Mouse (Mus musculus): ENCODE data around the gene Sptssb. TPM values are rescaled to one million over a fixed set of nuclear protein-coding genes. Genes with fewer than 3 reads are reported as not detected.

Sptssb gene
- polyA plus RNA-seq, 1 experiment from 2014 or later, result not detected

GRCm38 (mm10) chr3:69819146-69819850 is 40.4 kb downstream of the Sptssb start:
- no peak for DNase-seq (ENCODE audit: low spot score)
- ATAC-seq (replicated peaks; ENCODE audit: low FRiP score), result 0 out of 2 replicates have a peak, but pooled peaks have one; percentile 27
- Histone ChIP-seq H3K9ac (ENCODE audit: low read length) (no peak overlapping the region), H3K4me1 (replicated peaks; ENCODE audit: control insufficient read depth, insufficient read depth, low read length) (no peaks in the 10 kb centered on the region), H3K4me3 (ENCODE audit: low read depth, low read length) (no peak overlapping the region), H3K4me2 (ENCODE audit: low read depth, low read length, severe bottlenecking) (no peak overlapping the region), H3K27me3 (ENCODE audit: control insufficient read depth, insufficient read depth, low read length) (no peaks in the 10 kb centered on the region), H3K36me3 (ENCODE audit: control insufficient read depth, insufficient read depth, low read length) (no peaks in the 10 kb centered on the region), H3K9me3 (ENCODE audit: control insufficient read depth, low read length) (no peaks in the 10 kb centered on the region), H3K27ac (ENCODE audit: low read depth, low read length) (no peak overlapping the region)
- 81% methylated on average over 7 of the region's 7 CpGs for WGBS

- 77% methylated on average over 5 of the region's 5 CpGs for WGBS
- no peaks in the 10 kb centered on the region for H3K36me3 ChIP-seq (ENCODE audit: control insufficient read depth, insufficient read depth, low read length)
- H3K27ac ChIP-seq (ENCODE audit: low read depth, low read length), result no peak overlapping the region
- DNase-seq (ENCODE audit: low spot score) (no peak), ATAC-seq (replicated peaks; ENCODE audit: low FRiP score) (no peak)
- H3K4me3 ChIP-seq (ENCODE audit: low read depth, low read length), result no peak overlapping the region
- no peaks in the 10 kb centered on the region for H3K27me3 ChIP-seq (ENCODE audit: control insufficient read depth, insufficient read depth, low read length)
- no peak overlapping the region for H3K9ac ChIP-seq (ENCODE audit: low read length)
- no peaks in the 10 kb centered on the region for H3K9me3 ChIP-seq (ENCODE audit: control insufficient read depth, low read length)
- H3K4me1 ChIP-seq (replicated peaks; ENCODE audit: control insufficient read depth, insufficient read depth, low read length), result no peaks in the 10 kb centered on the region
- no peak overlapping the region for H3K4me2 ChIP-seq (ENCODE audit: low read depth, low read length, severe bottlenecking)
Observed at GRCm38 (mm10) chr3:69818466-69818865, 41.3 kb downstream of the Sptssb start.

- Histone ChIP-seq H3K4me1 (replicated peaks; ENCODE audit: control insufficient read depth, insufficient read depth, low read length) (no peaks in the 10 kb centered on the region), H3K36me3 (ENCODE audit: control insufficient read depth, insufficient read depth, low read length) (no peaks in the 10 kb centered on the region)
- no peak for ATAC-seq (replicated peaks; ENCODE audit: low FRiP score)
Observed at GRCm38 (mm10) chr3:69816547-69816946, 43.2 kb downstream of the Sptssb start.

GRCm38 (mm10) chr3:69813005-69813695 is 46.6 kb downstream of the Sptssb start:
- H3K27ac ChIP-seq (ENCODE audit: low read depth, low read length), result no peak overlapping the region
- H3K9me3 ChIP-seq (ENCODE audit: control insufficient read depth, low read length), result no peaks in the 10 kb centered on the region
- no peaks in the 10 kb centered on the region for H3K4me1 ChIP-seq (replicated peaks; ENCODE audit: control insufficient read depth, insufficient read depth, low read length)
- WGBS, result 89% methylated on average over 11 of the region's 11 CpGs
- DNase-seq (ENCODE audit: low spot score) (no peak), ATAC-seq (replicated peaks; ENCODE audit: low FRiP score) (no peak)
- no peak overlapping the region for H3K9ac ChIP-seq (ENCODE audit: low read length)
- no peak overlapping the region for H3K4me3 ChIP-seq (ENCODE audit: low read depth, low read length)
- no peaks in the 10 kb centered on the region for H3K36me3 ChIP-seq (ENCODE audit: control insufficient read depth, insufficient read depth, low read length)
- no peaks in the 10 kb centered on the region for H3K27me3 ChIP-seq (ENCODE audit: control insufficient read depth, insufficient read depth, low read length)
- H3K4me2 ChIP-seq (ENCODE audit: low read depth, low read length, severe bottlenecking), result no peak overlapping the region

More at GRCm38 (mm10) chr3:69816547-69816946, 43.2 kb downstream of the Sptssb start:
- no peak overlapping the region for H3K4me3 ChIP-seq (ENCODE audit: low read depth, low read length)
- H3K4me2 ChIP-seq (ENCODE audit: low read depth, low read length, severe bottlenecking), result no peak overlapping the region
- no peak overlapping the region for H3K9ac ChIP-seq (ENCODE audit: low read length)
- H3K9me3 ChIP-seq (ENCODE audit: control insufficient read depth, low read length), result no peaks in the 10 kb centered on the region
- H3K27ac ChIP-seq (ENCODE audit: low read depth, low read length), result no peak overlapping the region
- no peak for DNase-seq (ENCODE audit: low spot score)
- WGBS, result 81% methylated on average over 2 of the region's 2 CpGs
- H3K27me3 ChIP-seq (ENCODE audit: control insufficient read depth, insufficient read depth, low read length), result no peaks in the 10 kb centered on the region

GRCm38 (mm10) chr3:69812442-69812841 is 47.3 kb downstream of the Sptssb start:
- Histone ChIP-seq H3K27ac (ENCODE audit: low read depth, low read length) (no peak overlapping the region), H3K9ac (ENCODE audit: low read length) (no peak overlapping the region), H3K27me3 (ENCODE audit: control insufficient read depth, insufficient read depth, low read length) (no peaks in the 10 kb centered on the region), H3K4me1 (replicated peaks; ENCODE audit: control insufficient read depth, insufficient read depth, low read length) (no peaks in the 10 kb centered on the region), H3K9me3 (ENCODE audit: control insufficient read depth, low read length) (no peaks in the 10 kb centered on the region), H3K36me3 (ENCODE audit: control insufficient read depth, insufficient read depth, low read length) (no peaks in the 10 kb centered on the region), H3K4me2 (ENCODE audit: low read depth, low read length, severe bottlenecking) (no peak overlapping the region), H3K4me3 (ENCODE audit: low read depth, low read length) (no peak overlapping the region)
- ATAC-seq (replicated peaks; ENCODE audit: low FRiP score) (no peak), DNase-seq (ENCODE audit: low spot score) (no peak)
- WGBS, result 82% methylated on average over 2 of the region's 2 CpGs

GRCm38 (mm10) chr3:69808479-69808878 is 51.3 kb downstream of the Sptssb start:
- Histone ChIP-seq H3K4me2 (ENCODE audit: low read depth, low read length, severe bottlenecking) (no peak overlapping the region), H3K4me1 (replicated peaks; ENCODE audit: control insufficient read depth, insufficient read depth, low read length) (no peaks in the 10 kb centered on the region), H3K4me3 (ENCODE audit: low read depth, low read length) (no peak overlapping the region), H3K27me3 (ENCODE audit: control insufficient read depth, insufficient read depth, low read length) (no peaks in the 10 kb centered on the region), H3K9me3 (ENCODE audit: control insufficient read depth, low read length) (no peaks in the 10 kb centered on the region), H3K27ac (ENCODE audit: low read depth, low read length) (no peak overlapping the region), H3K36me3 (ENCODE audit: control insufficient read depth, insufficient read depth, low read length) (no peaks in the 10 kb centered on the region), H3K9ac (ENCODE audit: low read length) (no peak overlapping the region)
- DNase-seq (ENCODE audit: low spot score), result no peak
- no peak for ATAC-seq (replicated peaks; ENCODE audit: low FRiP score)
- 92% methylated on average over 7 of the region's 7 CpGs for whole genome bisulfite sequencing

GRCm38 (mm10) chr3:69803137-69803536 is 56.6 kb downstream of the Sptssb start:
- H3K4me1 ChIP-seq (replicated peaks; ENCODE audit: control insufficient read depth, insufficient read depth, low read length), result no peaks in the 10 kb centered on the region
- 82% methylated on average over 1 of the region's 1 CpGs for WGBS
- H3K36me3 ChIP-seq (ENCODE audit: control insufficient read depth, insufficient read depth, low read length), result no peaks in the 10 kb centered on the region
- ATAC-seq (replicated peaks; ENCODE audit: low FRiP score) (no peak), DNase-seq (ENCODE audit: low spot score) (no peak)
- H3K4me2 ChIP-seq (ENCODE audit: low read depth, low read length, severe bottlenecking), result no peak overlapping the region
- H3K4me3 ChIP-seq (ENCODE audit: low read depth, low read length), result no peak overlapping the region
- H3K27ac ChIP-seq (ENCODE audit: low read depth, low read length), result no peak overlapping the region
- no peaks in the 10 kb centered on the region for H3K27me3 ChIP-seq (ENCODE audit: control insufficient read depth, insufficient read depth, low read length)
- no peak overlapping the region for H3K9ac ChIP-seq (ENCODE audit: low read length)
- H3K9me3 ChIP-seq (ENCODE audit: control insufficient read depth, low read length), result no peaks in the 10 kb centered on the region

- no peak overlapping the region for H3K4me3 ChIP-seq (ENCODE audit: low read depth, low read length)
- no peaks in the 10 kb centered on the region for H3K36me3 ChIP-seq (ENCODE audit: control insufficient read depth, insufficient read depth, low read length)
- WGBS, result 77% methylated on average over 7 of the region's 7 CpGs
- H3K4me2 ChIP-seq (ENCODE audit: low read depth, low read length, severe bottlenecking), result no peak overlapping the region
- H3K27me3 ChIP-seq (ENCODE audit: control insufficient read depth, insufficient read depth, low read length), result no peaks in the 10 kb centered on the region
- no peak overlapping the region for H3K9ac ChIP-seq (ENCODE audit: low read length)
- no peaks in the 10 kb centered on the region for H3K4me1 ChIP-seq (replicated peaks; ENCODE audit: control insufficient read depth, insufficient read depth, low read length)
- no peak overlapping the region for H3K27ac ChIP-seq (ENCODE audit: low read depth, low read length)
- no peaks in the 10 kb centered on the region for H3K9me3 ChIP-seq (ENCODE audit: control insufficient read depth, low read length)
- DNase-seq (ENCODE audit: low spot score) (no peak), ATAC-seq (replicated peaks; ENCODE audit: low FRiP score) (no peak)
Observed at GRCm38 (mm10) chr3:69800829-69801384, 58.8 kb downstream of the Sptssb start.
